Mouse (Mus musculus) neural tube, embryonic 15.5 days (tissue): ENCODE measurements around the gene Tnni2. TPM values are rescaled to one million over a fixed set of nuclear protein-coding genes. Genes with fewer than 3 reads are reported as not detected.

Experiments used
- ATAC-seq: fragments of 200-750 bp; cut with Nextera tagmentation; 2 replicates; pipeline ENCODE4 v1.8.0; 2017; ENCODE audit warnings: mild to moderate bottlenecking, moderate TSS enrichment, moderate library complexity; ENCODE audit not compliant: low FRiP score
- H3K27ac ChIP-seq: fragments of 300-500 bp; sonication (generic); replicated peaks from 2 replicates; pipeline ENCODE4 v1.5.1; 2015; ENCODE audit warnings: mild to moderate bottlenecking, inconsistent platforms
- H3K27me3 ChIP-seq: fragments of 300-500 bp; sonication (generic); replicated peaks from 2 replicates; pipeline ENCODE4 v1.6.1; 2015; ENCODE audit warnings: inconsistent platforms
- H3K36me3 ChIP-seq: fragments of 300-500 bp; sonication (generic); 2 replicates; pipeline ENCODE4 v1.6.1; 2015; ENCODE audit warnings: inconsistent platforms
- H3K4me1 ChIP-seq: fragments of 300-500 bp; sonication (generic); 2 replicates; pipeline ENCODE4 v1.6.1; 2015; ENCODE audit warnings: inconsistent platforms
- H3K4me2 ChIP-seq: fragments of 300-500 bp; sonication (generic); 2 replicates; pipeline ENCODE4 v1.6.1; 2015; ENCODE audit warnings: inconsistent platforms, mild to moderate bottlenecking, moderate library complexity
- H3K4me3 ChIP-seq: fragments of 300-500 bp; sonication (generic); replicated peaks from 2 replicates; pipeline ENCODE4 v1.5.1; 2015; ENCODE audit warnings: mild to moderate bottlenecking, inconsistent platforms
- H3K9ac ChIP-seq: fragments of 300-500 bp; sonication (generic); replicated peaks from 2 replicates; pipeline ENCODE4 v1.6.1; 2015; ENCODE audit warnings: mild to moderate bottlenecking, inconsistent platforms
- H3K9me3 ChIP-seq: fragments of 300-500 bp; sonication (generic); replicated peaks from 2 replicates; pipeline ENCODE4 v1.6.1; 2016; ENCODE audit warnings: inconsistent platforms
- WGBS: fragments of 180-500 bp; shearing (Covaris S2); methylation state at CpG from one replicate; pipeline ENCODE4 v1.1.7; 2015; ENCODE audit warnings: mixed read lengths; 5-methylcytosine and 5-hydroxymethylcytosine counted together
- polyA plus RNA-seq: library from polyadenylated mRNA; unstranded; fragments of >200 nt; fragmentation: Nextera tagmentation; extraction: Ambion mirVana; gene quantifications from 2 replicates; pipeline ENCODE4 v1.2.1, GENCODE M21; 2015

Gene Tnni2
- polyA plus RNA-seq, 1 experiment from 2014 or later = 24.8 TPM

- WGBS = 72% methylated on average over 8 of the region's 8 CpGs
- H3K27ac ChIP-seq = no peak overlapping the region
- H3K9ac ChIP-seq = no peak overlapping the region
- H3K36me3 ChIP-seq = no peaks in the 10 kb centered on the region
- H3K4me3 ChIP-seq = no peak overlapping the region
- ATAC-seq = no peak
- no peaks in the 10 kb centered on the region for H3K27me3 ChIP-seq
- no peaks in the 10 kb centered on the region for H3K4me1 ChIP-seq
- H3K4me2 ChIP-seq = no peak overlapping the region
- no peaks in the 10 kb centered on the region for H3K9me3 ChIP-seq
These were observed 51.9 kb downstream of the Tnni2 start for GRCm38 (mm10) chr7:142493535-142493934.

Other genes with a start within 250 kb of the Tnni2 start
- not detected in 2 replicates for gene Krtap5-3, start 240.4 kb upstream of the Tnni2 start, polyA plus RNA-seq
- gene Gm7579, start 229.9 kb upstream of the Tnni2 start, polyA plus RNA-seq = not detected in 2 replicates
- not detected in 2 replicates for gene Krtap5-5, start 211.8 kb upstream of the Tnni2 start, polyA plus RNA-seq
- not detected in 2 replicates for gene Gm40460, start 200.7 kb upstream of the Tnni2 start, polyA plus RNA-seq
- gene Gm2431, start 183.5 kb upstream of the Tnni2 start, polyA plus RNA-seq = not detected in 2 replicates
- gene Gm4559, start 167.4 kb upstream of the Tnni2 start, polyA plus RNA-seq = not detected in 2 replicates
- gene Krtap5-1, start 144.7 kb upstream of the Tnni2 start, polyA plus RNA-seq = not detected in 2 replicates
- not detected in 2 replicates for gene Krtap5-4, start 138.3 kb upstream of the Tnni2 start, polyA plus RNA-seq
- gene Ifitm10, start 68.1 kb upstream of the Tnni2 start, polyA plus RNA-seq = 13.5 and 14.7 TPM in 2 replicates
- not detected in 2 replicates for gene Gm49369, start 59.1 kb upstream of the Tnni2 start, polyA plus RNA-seq
- gene Ctsd, start 53.8 kb upstream of the Tnni2 start, polyA plus RNA-seq = 304 and 310 TPM in 2 replicates
- gene Syt8, start 7.0 kb upstream of the Tnni2 start, polyA plus RNA-seq = 0.14 TPM in 1 of 2 replicates, not detected in the other
- 6.9 and 58.6 TPM in 2 replicates for gene Lsp1, start 19.0 kb downstream of the Tnni2 start, polyA plus RNA-seq
- gene Tnnt3, start 57.0 kb downstream of the Tnni2 start, polyA plus RNA-seq = 14.9 and 26.9 TPM in 2 replicates
- gene Mrpl23, start 90.9 kb downstream of the Tnni2 start, polyA plus RNA-seq = 21.0 and 27.9 TPM in 2 replicates
- gene Igf2, start 225.0 kb downstream of the Tnni2 start, polyA plus RNA-seq = 176 and 252 TPM in 2 replicates
- gene Gm49394, start 228.1 kb downstream of the Tnni2 start, polyA plus RNA-seq = 0.22 TPM in 1 of 2 replicates, not detected in the other